9 mouse cellular contexts compared by ENCODE assay signal in genomic region chr15:79946022-79946421, GRCm38 (mm10). TPM values are rescaled to one million over a fixed set of nuclear protein-coding genes. Genes with fewer than 3 reads are reported as not detected.
DNase-seq lines count a peak whose midpoint lies in the region; ATAC-seq and TF ChIP-seq lines count a peak whose summit lies in the region.
"Had no signal": no experiment of that assay in that cellular context is flagged by ENCODE, and none has a peak within 500 bp of the region (broad histone marks: within the 10 kb centered on the region; RNA-seq: fewer than 3 reads in every experiment).

No protein-coding gene starts in this region.

- ATAC-seq in G1E (ENCODE audit: extremely low read depth, insufficient number of reproducible peaks, low FRiP score, poor library complexity, severe bottlenecking) = peak; percentile 45; the same call in 1 of the 2 replicates
- peak; percentile 79 for ATAC-seq in frontal cortex, adult (ENCODE audit: low TSS enrichment)
- ATAC-seq in hindbrain, embryonic 11.5 days (ENCODE audit: low FRiP score) = peak; percentile 58; the same call in 1 of the 2 replicates
- peak; percentile 80 for ATAC-seq in lung, embryonic 16.5 days (ENCODE audit: low read depth)

- no peak overlapping the region for H3K4me3 ChIP-seq in G1E (ENCODE audit: low read depth, low read length)
- H3K4me3 ChIP-seq in hindbrain, embryonic 11.5 days (ENCODE audit: low read depth, low read length) = no peak overlapping the region
- no peak overlapping the region for H3K4me3 ChIP-seq in lung, embryonic 16.5 days (ENCODE audit: low read length)
- H3K4me3 ChIP-seq: myocyte had no signal

- peaks cover 3% of the 10 kb centered on the region; the same call in 1 of the 2 replicates for H3K9me3 ChIP-seq in G1E (replicated peaks)
- H3K9me3 ChIP-seq in hindbrain, embryonic 11.5 days (ENCODE audit: control insufficient read depth, low read length) = no peaks in the 10 kb centered on the region
- no peaks in the 10 kb centered on the region for H3K9me3 ChIP-seq in lung, embryonic 16.5 days (ENCODE audit: control insufficient read depth, low read length)

- H3K36me3 ChIP-seq in G1E (replicated peaks) = no peaks in the 10 kb centered on the region
- H3K36me3 ChIP-seq in hindbrain, embryonic 11.5 days (ENCODE audit: control insufficient read depth, insufficient read depth, low read length) = no peaks in the 10 kb centered on the region
- no peaks in the 10 kb centered on the region for H3K36me3 ChIP-seq in lung, embryonic 16.5 days (ENCODE audit: control insufficient read depth, insufficient read depth, low read length)

- no peak overlapping the region for H3K9ac ChIP-seq in hindbrain, embryonic 11.5 days (ENCODE audit: low read depth, low read length)
- no peak overlapping the region for H3K9ac ChIP-seq in lung, embryonic 16.5 days (ENCODE audit: low read length)

- DNase-seq in G1E (ENCODE audit: low spot score) = peak; percentile 64
- peak; percentile 84 for DNase-seq in cerebellum, adult 8-10 months
- peak; percentile 93 for DNase-seq in hindbrain, embryonic 11.5 days (ENCODE audit: low spot score)
- DNase-seq in layer of hippocampus, adult 9-11 months = peak; percentile 78
- peak; percentile 93 for DNase-seq in ovary, postnatal 14 days (ENCODE audit: low spot score)
- DNase-seq in thymus, postnatal 10 days (ENCODE audit: low spot score in 2 of 2) = peak; percentile 77 to 91

- TF ChIP-seq CTCF in G1E (IDR thresholded peaks at IDR 0.05; ENCODE audit: low read depth, low read length) = peak; percentile 92

- no peak overlapping the region for H3K27ac ChIP-seq in hindbrain, embryonic 11.5 days (ENCODE audit: low read depth, low read length)
- no peak overlapping the region for H3K27ac ChIP-seq in lung, embryonic 16.5 days (ENCODE audit: low read length)

- H3K27me3 ChIP-seq in G1E (ENCODE audit: insufficient read depth, low read length) = peaks cover 35% of the 10 kb centered on the region
- H3K27me3 ChIP-seq in hindbrain, embryonic 11.5 days (ENCODE audit: control insufficient read depth, insufficient read depth, low read length) = no peaks in the 10 kb centered on the region
- no peaks in the 10 kb centered on the region for H3K27me3 ChIP-seq in lung, embryonic 16.5 days (ENCODE audit: control insufficient read depth, insufficient read depth, low read depth, low read length)

- no peak overlapping the region for H3K4me2 ChIP-seq in hindbrain, embryonic 11.5 days (replicated peaks; ENCODE audit: low read depth, low read length)
- H3K4me2 ChIP-seq in lung, embryonic 16.5 days (ENCODE audit: low read depth, low read length) = no peak overlapping the region

- H3K4me1 ChIP-seq in G1E (ENCODE audit: insufficient read depth, low read depth, low read length) = no peaks in the 10 kb centered on the region
- H3K4me1 ChIP-seq in hindbrain, embryonic 11.5 days (replicated peaks; ENCODE audit: control insufficient read depth, insufficient read depth, low read length) = peaks cover 12% of the 10 kb centered on the region; the same call in 1 of the 2 replicates
- peaks cover 12% of the 10 kb centered on the region for H3K4me1 ChIP-seq in lung, embryonic 16.5 days (replicated peaks; ENCODE audit: control insufficient read depth, insufficient read depth, low read length)

- WGBS in hindbrain, embryonic 11.5 days = 15% methylated on average over 4 of the region's 4 CpGs
- WGBS in lung, embryonic 16.5 days = 7% methylated on average over 4 of the region's 4 CpGs

RNA-seq across cellular contexts. Expression of gene Cbx7, which starts 24.9 kb away (rescaled TPM):
- total RNA-seq in G1E (2014; fragmentation: Nextera tagmentation) (8.4 and 9.0 TPM in 2 replicates), G1E (2017) (2.0 and 2.7 TPM in 2 replicates)
- polyA plus RNA-seq in G1E (2012) = 8.9 and 9.5 TPM in 2 replicates
- 1.7 and 2.2 TPM in 2 replicates for polyA plus RNA-seq in hindbrain, embryonic 11.5 days (2014; fragmentation: Nextera tagmentation; extraction: Ambion mirVana)
- 3.1 and 4.3 TPM in 2 replicates for polyA plus RNA-seq in lung, embryonic 16.5 days (2015; fragmentation: Nextera tagmentation; extraction: Ambion mirVana)

RNA-seq across cellular contexts. Expression of gene Apobec3, which starts 54.6 kb away (rescaled TPM):
- total RNA-seq in G1E (2014; fragmentation: Nextera tagmentation) (33.7 and 97.1 TPM in 2 replicates), G1E (2017) (27.2 and 39.8 TPM in 2 replicates)
- 1.1 and 2.6 TPM in 2 replicates for polyA plus RNA-seq in G1E (2012)
- polyA plus RNA-seq in hindbrain, embryonic 11.5 days (2014; fragmentation: Nextera tagmentation; extraction: Ambion mirVana) = 6.0 and 9.3 TPM in 2 replicates
- polyA plus RNA-seq in lung, embryonic 16.5 days (2015; fragmentation: Nextera tagmentation; extraction: Ambion mirVana) = 43.2 and 52.8 TPM in 2 replicates
